Mouse (Mus musculus) lung, postnatal 0 days (tissue): ENCODE measurements around the gene Cers2. TPM values are rescaled to one million over a fixed set of nuclear protein-coding genes. Genes with fewer than 3 reads are reported as not detected.
A peak's percentile ranks its signal among the peaks of the same experiment; 100 is the strongest.

ENCODE experiments used
- ATAC-seq: fragments of 200-750 bp; cut with Nextera tagmentation; 2 replicates; pipeline ENCODE4 v1.8.0; 2017; ENCODE audit warnings: moderate library complexity
- DNase-seq: peaks from one replicate; pipeline ENCODE4 v3.0.0-alpha.2; 2016; ENCODE audit warnings: low spot score
- H3K27ac ChIP-seq: fragments of 300-500 bp; sonication (generic); 2 replicates; pipeline ENCODE4 v1.5.1; 2014; ENCODE audit warnings: antibody characterized with exemption, mild to moderate bottlenecking, low read length, mixed read lengths
- H3K27me3 ChIP-seq: fragments of 300-500 bp; sonication (generic); replicated peaks from 2 replicates; pipeline ENCODE4 v1.6.1; 2014; ENCODE audit warnings: low read length, mixed read lengths; ENCODE audit not compliant: insufficient read depth
- H3K36me3 ChIP-seq: fragments of 300-500 bp; sonication (generic); 2 replicates; pipeline ENCODE4 v1.6.1; 2014; ENCODE audit warnings: low read length, mixed read lengths; ENCODE audit not compliant: insufficient read depth
- H3K4me1 ChIP-seq: fragments of 300-500 bp; sonication (generic); 2 replicates; pipeline ENCODE4 v1.6.1; 2014; ENCODE audit warnings: antibody characterized with exemption, low read depth, low read length, mixed read lengths; ENCODE audit not compliant: insufficient read depth
- H3K4me2 ChIP-seq: fragments of 300-500 bp; sonication (generic); replicated peaks from 2 replicates; pipeline ENCODE4 v1.6.1; 2014; ENCODE audit warnings: low read depth, mild to moderate bottlenecking, low read length, moderate library complexity, mixed read lengths
- H3K4me3 ChIP-seq: fragments of 300-500 bp; sonication (generic); 2 replicates; pipeline ENCODE4 v1.5.1; 2014; ENCODE audit warnings: low read depth, low read length
- H3K9ac ChIP-seq: fragments of 300-500 bp; sonication (generic); replicated peaks from 2 replicates; pipeline ENCODE4 v1.6.1; 2014; ENCODE audit warnings: low read depth, mild to moderate bottlenecking
- H3K9me3 ChIP-seq: fragments of 300-500 bp; sonication (generic); 2 replicates; pipeline ENCODE4 v1.6.1; 2016; ENCODE audit warnings: low read length, mixed read lengths
- CTCF ChIP-seq: IDR thresholded peaks from 2 replicates; pipeline ENCODE4 v1.5.1; 2016; ENCODE audit warnings: antibody characterized with exemption, mild to moderate bottlenecking
- EP300 ChIP-seq: IDR thresholded peaks from 2 replicates; pipeline ENCODE4 v1.6.1; 2016; ENCODE audit warnings: antibody characterized with exemption, mild to moderate bottlenecking, control low read depth
- WGBS: fragments of 180-500 bp; shearing (Covaris S2); extraction: QIAGEN DNeasy Blood & Tissue Kit; methylation state at CpG from one replicate; pipeline ENCODE4 v1.1.7; 2014; 5-methylcytosine and 5-hydroxymethylcytosine counted together
- polyA plus RNA-seq: library from polyadenylated mRNA; unstranded; fragments of >200 nt; fragmentation: Nextera tagmentation; extraction: Ambion mirVana; gene quantifications from 2 replicates; pipeline ENCODE4 v1.2.1, GENCODE M21; 2015

The Cers2 gene
- polyA plus RNA-seq, 1 experiment from 2014 or later = 291 TPM

GRCm38 (mm10) chr3:95286011-95286410 lies 28.6 kb upstream of the Cers2 start:
- peak overlapping the region; percentile 35; the same call in 1 of the 2 replicates for H3K27ac ChIP-seq
- no peak overlapping the region for H3K4me2 ChIP-seq
- H3K4me3 ChIP-seq = no peak overlapping the region
- no peak for DNase-seq
- WGBS = 52% methylated on average over 5 of the region's 5 CpGs
- H3K4me1 ChIP-seq = peaks cover 19% of the 10 kb centered on the region; the same call in 1 of the 2 replicates
- ATAC-seq = no peak
- peaks cover 18% of the 10 kb centered on the region; the same call in 1 of the 2 replicates for H3K36me3 ChIP-seq
- no peaks in the 10 kb centered on the region for H3K9me3 ChIP-seq
- H3K9ac ChIP-seq = no peak overlapping the region
- H3K27me3 ChIP-seq = no peaks in the 10 kb centered on the region
- TF ChIP-seq EP300 = no peak
- no peak for TF ChIP-seq CTCF

GRCm38 (mm10) chr3:95286510-95286909 lies 28.1 kb upstream of the Cers2 start:
- DNase-seq (peak; percentile 48), ATAC-seq (no peak)
- peaks cover 19% of the 10 kb centered on the region; the same call in 1 of the 2 replicates for H3K4me1 ChIP-seq
- 67% methylated on average over 7 of the region's 7 CpGs for WGBS
- H3K4me3 ChIP-seq = no peak overlapping the region
- TF ChIP-seq EP300 = peak; percentile 64
- TF ChIP-seq CTCF = no peak
- H3K27me3 ChIP-seq = no peaks in the 10 kb centered on the region
- H3K4me2 ChIP-seq = no peak overlapping the region
- H3K27ac ChIP-seq = peak overlapping the region; percentile 35; the same call in 1 of the 2 replicates
- peaks cover 20% of the 10 kb centered on the region; the same call in 1 of the 2 replicates for H3K36me3 ChIP-seq
- no peak overlapping the region for H3K9ac ChIP-seq
- H3K9me3 ChIP-seq = no peaks in the 10 kb centered on the region

- no peaks in the 10 kb centered on the region for H3K27me3 ChIP-seq
- TF ChIP-seq EP300 (no peak), CTCF (no peak)
- no peak overlapping the region for H3K27ac ChIP-seq
- H3K9ac ChIP-seq = no peak overlapping the region
- no peak overlapping the region for H3K4me3 ChIP-seq
- no peak overlapping the region for H3K4me2 ChIP-seq
- H3K9me3 ChIP-seq = no peaks in the 10 kb centered on the region
- ATAC-seq = no peak
- H3K4me1 ChIP-seq = peaks cover 19% of the 10 kb centered on the region; the same call in 1 of the 2 replicates
- WGBS = 88% methylated on average over 3 of the region's 3 CpGs
- peaks cover 20% of the 10 kb centered on the region; the same call in 1 of the 2 replicates for H3K36me3 ChIP-seq
- no peak for DNase-seq
These were observed 27.1 kb upstream of the Cers2 start for GRCm38 (mm10) chr3:95287541-95287940.

GRCm38 (mm10) chr3:95289419-95289818 lies 25.2 kb upstream of the Cers2 start:
- no peaks in the 10 kb centered on the region for H3K27me3 ChIP-seq
- DNase-seq = no peak
- 88% methylated on average over 4 of the region's 4 CpGs for WGBS
- no peak for ATAC-seq
- no peak overlapping the region for H3K4me3 ChIP-seq
- no peaks in the 10 kb centered on the region for H3K9me3 ChIP-seq
- no peak overlapping the region for H3K27ac ChIP-seq
- H3K36me3 ChIP-seq = peaks cover 30% of the 10 kb centered on the region; the same call in 1 of the 2 replicates
- H3K9ac ChIP-seq = no peak overlapping the region
- H3K4me1 ChIP-seq = peaks cover 13% of the 10 kb centered on the region; the same call in 1 of the 2 replicates
- TF ChIP-seq EP300 (no peak), CTCF (no peak)
- H3K4me2 ChIP-seq = no peak overlapping the region

GRCm38 (mm10) chr3:95290156-95290555 lies 24.4 kb upstream of the Cers2 start:
- H3K4me1 ChIP-seq = peaks cover 13% of the 10 kb centered on the region; the same call in 1 of the 2 replicates
- H3K27ac ChIP-seq = no peak overlapping the region
- H3K9ac ChIP-seq = no peak overlapping the region
- 55% methylated on average over 6 of the region's 6 CpGs for WGBS
- TF ChIP-seq EP300 = no peak
- no peak for TF ChIP-seq CTCF
- H3K9me3 ChIP-seq = no peaks in the 10 kb centered on the region
- H3K27me3 ChIP-seq = no peaks in the 10 kb centered on the region
- H3K4me3 ChIP-seq = no peak overlapping the region
- ATAC-seq = no peak
- H3K36me3 ChIP-seq = peaks cover 36% of the 10 kb centered on the region; the same call in 1 of the 2 replicates
- DNase-seq = no peak
- H3K4me2 ChIP-seq = no peak overlapping the region

- no peak for TF ChIP-seq EP300
- no peak for TF ChIP-seq CTCF
- 86% methylated on average over 4 of the region's 4 CpGs for WGBS
- Histone ChIP-seq H3K36me3 (peaks cover 36% of the 10 kb centered on the region; the same call in 1 of the 2 replicates), H3K27me3 (no peaks in the 10 kb centered on the region), H3K4me1 (peaks cover 8% of the 10 kb centered on the region; the same call in 1 of the 2 replicates), H3K4me2 (no peak overlapping the region), H3K9ac (no peak overlapping the region), H3K27ac (no peak overlapping the region), H3K4me3 (no peak overlapping the region), H3K9me3 (no peaks in the 10 kb centered on the region)
- DNase-seq = no peak
- no peak for ATAC-seq
These were observed 23.6 kb upstream of the Cers2 start for GRCm38 (mm10) chr3:95291041-95291440.

GRCm38 (mm10) chr3:95292899-95293298 lies 21.7 kb upstream of the Cers2 start:
- Histone ChIP-seq H3K36me3 (peaks cover 31% of the 10 kb centered on the region; the same call in 1 of the 2 replicates), H3K4me2 (no peak overlapping the region), H3K4me1 (peaks cover 3% of the 10 kb centered on the region; the same call in 1 of the 2 replicates), H3K4me3 (no peak overlapping the region), H3K27me3 (no peaks in the 10 kb centered on the region), H3K9me3 (no peaks in the 10 kb centered on the region), H3K9ac (no peak overlapping the region), H3K27ac (no peak overlapping the region)
- TF ChIP-seq EP300 (no peak), CTCF (no peak)
- WGBS = 90% methylated on average over 2 of the region's 2 CpGs
- ATAC-seq = no peak
- no peak for DNase-seq
